Mouse (Mus musculus) MEL (cell line): ENCODE data around the gene Ddr1. TPM values are rescaled to one million over a fixed set of nuclear protein-coding genes. Genes with fewer than 3 reads are reported as not detected.
A peak's percentile ranks its signal among the peaks of the same experiment; 100 is the strongest.

Experiments used
- DNase-seq: peaks from one replicate; pipeline ENCODE4 v3.0.0; 2011; ENCODE audit warnings: low read depth, low spot score
- H3K27ac ChIP-seq: 2 replicates; pipeline ENCODE4 v1.5.1; 2012; ENCODE audit warnings: low read depth, mild to moderate bottlenecking, control low read depth, low read length, moderate library complexity; ENCODE audit not compliant: control insufficient read depth
- H3K27me3 ChIP-seq, 2 experiments: fragments of 150-350 bp in 1 of 2; sonication (generic) in 1 of 2; 2 replicates each; pipeline ENCODE4 v1.6.1; 2012; ENCODE audit warnings: low read length in 2 of 2, mild to moderate bottlenecking in 2 of 2, improper control_type of control experiment in 1 of 2, moderate library complexity in 1 of 2; ENCODE audit not compliant: insufficient read depth in 2 of 2, control insufficient read depth in 1 of 2
- H3K36me3 ChIP-seq, 2 experiments: 2 replicates each; pipeline ENCODE4 v1.6.1; 2012 to 2014; ENCODE audit warnings: low read length in 2 of 2, improper control_type of control experiment in 1 of 2, inconsistent platforms in 1 of 2, mild to moderate bottlenecking in 1 of 2; ENCODE audit not compliant: insufficient read depth in 2 of 2, control insufficient read depth in 1 of 2
- H3K4me1 ChIP-seq, 2 experiments: fragments of 150-350 bp in 1 of 2; sonication (generic) in 1 of 2; 2 replicates each; pipeline ENCODE4 v1.6.1; 2012; ENCODE audit warnings: low read length in 2 of 2, improper control_type of control experiment in 1 of 2, mild to moderate bottlenecking in 1 of 2; ENCODE audit not compliant: insufficient read depth in 2 of 2, control insufficient read depth in 1 of 2
- H3K4me3 ChIP-seq, 2 experiments: fragments of 150-350 bp in 1 of 2; sonication (generic) in 1 of 2; 2 replicates each; pipeline ENCODE4 v1.5.1; 2012; ENCODE audit warnings: low read depth in 2 of 2, low read length in 2 of 2, mild to moderate bottlenecking in 2 of 2, moderate library complexity in 2 of 2, control low read depth in 1 of 2, improper control_type of control experiment in 1 of 2; ENCODE audit not compliant: control insufficient read depth in 1 of 2, insufficient read depth in 1 of 2
- H3K79me2 ChIP-seq: 2 replicates; pipeline ENCODE4 v1.6.1; 2012; ENCODE audit warnings: mild to moderate bottlenecking, low read length, moderate library complexity; ENCODE audit not compliant: control insufficient read depth, poor library complexity, insufficient read depth
- H3K9ac ChIP-seq: 2 replicates; pipeline ENCODE4 v1.6.1; 2012; ENCODE audit warnings: low read depth, mild to moderate bottlenecking, control low read depth, low read length, moderate library complexity; ENCODE audit not compliant: control insufficient read depth, poor library complexity, severe bottlenecking
- H3K9me3 ChIP-seq: fragments of 150-350 bp; sonication (generic); replicated peaks from 2 replicates; pipeline ENCODE4 v1.6.1; 2012; ENCODE audit warnings: mild to moderate bottlenecking, low read length, improper control_type of control experiment, moderate library complexity; ENCODE audit not compliant: insufficient read depth
- BHLHE40 ChIP-seq: IDR thresholded peaks from 2 replicates; pipeline ENCODE4 v1.6.1; 2012; ENCODE audit warnings: low read depth, mild to moderate bottlenecking, inconsistent platforms, low read length, improper control_type of control experiment, borderline replicate concordance
- CTCF ChIP-seq, 3 experiments: IDR thresholded peaks in 2 of 3; conservative IDR thresholded peaks in 1 of 3; 2 replicates each; pipeline ENCODE4 v1.5.1; 2011 to 2012; ENCODE audit warnings: low read length in 3 of 3, low read depth in 2 of 3, mild to moderate bottlenecking in 2 of 3, improper control_type of control experiment in 1 of 3, inconsistent platforms in 1 of 3, mixed read lengths in 1 of 3, moderate library complexity in 1 of 3; ENCODE audit not compliant: control insufficient read depth in 1 of 3, insufficient read depth in 1 of 3, poor library complexity in 1 of 3, severe bottlenecking in 1 of 3
- ELF1 ChIP-seq: IDR thresholded peaks from 2 replicates; pipeline ENCODE4 v1.6.1; 2014; ENCODE audit warnings: low read depth, mild to moderate bottlenecking, inconsistent platforms, low read length, improper control_type of control experiment, moderate library complexity
- GABPA ChIP-seq: IDR thresholded peaks from 2 replicates; pipeline ENCODE4 v1.6.1; 2012; ENCODE audit warnings: low read depth, mild to moderate bottlenecking, inconsistent platforms, low read length, improper control_type of control experiment, moderate library complexity
- GATA1 ChIP-seq: IDR thresholded peaks from 2 replicates; pipeline ENCODE4 v1.6.1; 2011; ENCODE audit warnings: low read depth, low read length, improper control_type of control experiment
- MAFK ChIP-seq: IDR thresholded peaks from 2 replicates; pipeline ENCODE4 v1.6.1; 2011; ENCODE audit warnings: low read depth, mild to moderate bottlenecking, low read length, improper control_type of control experiment, borderline replicate concordance
- MAX ChIP-seq: IDR thresholded peaks from 2 replicates; pipeline ENCODE4 v1.6.1; 2011; ENCODE audit warnings: low read length, improper control_type of control experiment
- MAZ ChIP-seq: IDR thresholded peaks from 2 replicates; pipeline ENCODE4 v1.6.1; 2012; ENCODE audit warnings: low read depth, mild to moderate bottlenecking, inconsistent platforms, low read length, improper control_type of control experiment
- MEF2A ChIP-seq: IDR thresholded peaks from 2 replicates; pipeline ENCODE4 v1.6.1; 2014; ENCODE audit warnings: low read depth, mild to moderate bottlenecking, inconsistent platforms, low read length, improper control_type of control experiment; ENCODE audit not compliant: poor library complexity, insufficient replicate concordance, severe bottlenecking; ENCODE audit errors: extremely low read depth
- MXI1 ChIP-seq: IDR thresholded peaks from 2 replicates; pipeline ENCODE4 v1.6.1; 2011; ENCODE audit warnings: mild to moderate bottlenecking, low read depth, low read length, improper control_type of control experiment
- MYC ChIP-seq: IDR thresholded peaks from 2 replicates; pipeline ENCODE4 v1.6.1; 2011; ENCODE audit warnings: low read depth, mild to moderate bottlenecking, low read length, improper control_type of control experiment, moderate library complexity
- NRF1 ChIP-seq: IDR thresholded peaks from 2 replicates; pipeline ENCODE4 v1.6.1; 2014; ENCODE audit warnings: low read depth, mild to moderate bottlenecking, inconsistent platforms, low read length, improper control_type of control experiment, moderate library complexity; ENCODE audit not compliant: poor library complexity, insufficient read depth, severe bottlenecking
- POLR2A ChIP-seq, 2 experiments: IDR thresholded peaks; 2 replicates each; pipeline ENCODE4 v1.6.1; 2011 to 2012; ENCODE audit warnings: low read length in 2 of 2, mild to moderate bottlenecking in 2 of 2, control low read depth in 1 of 2, improper control_type of control experiment in 1 of 2, low read depth in 1 of 2, moderate library complexity in 1 of 2; ENCODE audit not compliant: control insufficient read depth in 1 of 2, insufficient read depth in 1 of 2, poor library complexity in 1 of 2
- POLR2AphosphoS2 ChIP-seq: IDR thresholded peaks from 2 replicates; pipeline ENCODE4 v1.6.1; 2011; ENCODE audit warnings: low read length, improper control_type of control experiment
- POLR2AphosphoS5 ChIP-seq: IDR thresholded peaks from 2 replicates; pipeline ENCODE4 v1.6.1; 2012; ENCODE audit warnings: low read depth, borderline replicate concordance, mild to moderate bottlenecking, inconsistent platforms, low read length, moderate library complexity, mixed read lengths
- RAD21 ChIP-seq: IDR thresholded peaks from 2 replicates; pipeline ENCODE4 v1.6.1; 2011; ENCODE audit warnings: mild to moderate bottlenecking, low read depth, low read length, improper control_type of control experiment
- SIN3A ChIP-seq: IDR thresholded peaks from 2 replicates; pipeline ENCODE4 v1.6.1; 2012; ENCODE audit warnings: low read length, improper control_type of control experiment, inconsistent platforms
- SMC3 ChIP-seq: IDR thresholded peaks from 2 replicates; pipeline ENCODE4 v1.6.1; 2011; ENCODE audit warnings: low read depth, low read length, improper control_type of control experiment
- UBTF ChIP-seq: IDR thresholded peaks from 2 replicates; pipeline ENCODE4 v1.6.1; 2012; ENCODE audit warnings: low read depth, mild to moderate bottlenecking, inconsistent platforms, low read length, improper control_type of control experiment, moderate library complexity, borderline replicate concordance; ENCODE audit not compliant: insufficient read depth
- USF1 ChIP-seq: IDR thresholded peaks from 2 replicates; pipeline ENCODE4 v1.6.1; 2014; ENCODE audit warnings: low read depth, mild to moderate bottlenecking, inconsistent platforms, low read length, improper control_type of control experiment, moderate library complexity
- USF2 ChIP-seq, 2 experiments: IDR thresholded peaks; 2 replicates each; pipeline ENCODE4 v1.6.1; 2011 to 2012; ENCODE audit warnings: improper control_type of control experiment in 2 of 2, low read length in 2 of 2, borderline replicate concordance in 1 of 2, inconsistent platforms in 1 of 2, low read depth in 1 of 2, mild to moderate bottlenecking in 1 of 2; ENCODE audit not compliant: insufficient read depth in 1 of 2
- ZC3H11A ChIP-seq: IDR thresholded peaks from 2 replicates; pipeline ENCODE4 v1.6.1; 2012; ENCODE audit warnings: low read depth, mild to moderate bottlenecking, inconsistent platforms, low read length, improper control_type of control experiment
- ZKSCAN1 ChIP-seq: IDR thresholded peaks from 2 replicates; pipeline ENCODE4 v1.6.1; 2012; ENCODE audit warnings: low read depth, mild to moderate bottlenecking, inconsistent platforms, low read length, improper control_type of control experiment, moderate library complexity
- ZNF384 ChIP-seq: IDR thresholded peaks from 2 replicates; pipeline ENCODE4 v1.6.1; 2012; ENCODE audit warnings: low read depth, mild to moderate bottlenecking, inconsistent platforms, low read length, improper control_type of control experiment
- polyA plus RNA-seq, 2 experiments: library from polyadenylated mRNA; stranded (reverse) in 1 of 2; unstranded in 1 of 2; fragments of >175 nt in 1 of 2; fragments of >200 nt in 1 of 2; gene quantifications; 2 replicates each; pipeline versions ENCODE4 v1.2.1 to v1.2.4; 2012; ENCODE audit warnings: low replicate concordance in 2 of 2, low read depth in 1 of 2; ENCODE audit not compliant: insufficient read length in 2 of 2, insufficient read depth in 1 of 2, missing spikeins in 1 of 2
- total RNA-seq: library from RNA; depleted of rRNA; stranded (reverse); fragments of 300-350 nt; gene quantifications from 2 replicates; pipeline ENCODE4 v1.2.3, GENCODE M21; 2012

Gene Ddr1
- total and polyA plus RNA-seq, 3 experiments = 2.6 to 7.9 TPM; not detected in 1

DNA sequence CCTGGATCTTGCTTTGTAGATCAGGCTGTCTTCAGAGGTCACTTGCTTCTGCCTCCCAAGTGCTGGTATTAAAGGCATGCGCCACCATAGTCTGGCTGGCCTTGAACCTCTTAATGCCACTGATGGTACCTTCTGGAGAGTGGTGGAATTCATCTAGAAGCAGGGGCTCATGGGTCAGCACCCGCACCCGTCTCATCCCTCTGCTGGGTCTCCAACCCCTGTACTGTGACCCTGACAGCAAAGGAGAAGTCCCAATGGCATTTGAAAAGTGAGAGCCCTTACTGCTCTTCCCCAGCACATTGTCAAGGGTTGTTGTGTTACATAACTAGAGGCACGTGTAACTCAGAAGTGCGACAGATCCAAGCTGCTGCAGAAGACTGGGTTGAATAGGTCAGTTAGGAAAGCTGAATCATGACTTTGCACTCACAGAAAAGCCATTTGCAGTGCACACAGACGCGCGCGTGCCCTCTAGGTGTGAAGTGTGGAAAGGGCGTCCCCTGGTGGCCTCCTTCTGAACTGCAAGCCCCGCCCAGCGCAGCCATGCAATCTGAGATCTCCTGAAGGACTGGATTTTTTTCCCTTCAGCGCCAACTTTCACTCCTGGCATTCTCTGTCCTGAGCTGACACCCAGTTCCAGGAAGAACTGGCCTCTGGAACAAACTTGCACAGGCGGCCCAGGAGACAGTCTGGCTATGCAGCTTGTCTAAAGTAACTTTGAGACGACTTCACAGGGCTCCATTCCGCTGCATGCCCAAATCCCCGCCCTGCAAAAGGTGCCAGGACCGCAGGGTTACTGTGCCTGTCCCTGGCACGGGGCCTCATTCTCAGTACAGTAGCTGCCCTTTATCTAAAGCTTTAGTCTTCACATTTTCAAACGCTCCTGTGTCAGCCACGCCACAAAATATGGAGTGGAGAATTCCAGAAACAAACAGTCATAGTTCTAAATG is 21.1 kb upstream of the Ddr1 start:
- TF ChIP-seq NRF1 (0 out of 2 replicates have a peak, but pooled peaks have one; percentile 32), MAX (peak; percentile 85), RAD21 (peak; percentile 82), ZC3H11A (peak; percentile 67), SMC3 (peak; percentile 86), MEF2A (no peak), CTCF (IDR thresholded peaks at IDR 0.05 in 2 of 3, conservative IDR thresholded peaks at IDR 0.05 in 1 of 3; ENCODE audit: control insufficient read depth in 1 of 3, insufficient read depth in 1 of 3, low read depth in 2 of 3, low read length in 3 of 3, poor library complexity in 1 of 3, severe bottlenecking in 1 of 3) (peak; percentile 92 to 99 (median 95)), GATA1 (no peak), ELF1 (no peak), MYC (peak; percentile 52; the same call in 1 of the 2 replicates), ZNF384 (peak; percentile 47), MAZ (peak; percentile 85), BHLHE40 (peak; percentile 43; the same call in 1 of the 2 replicates), SIN3A (peak; percentile 32; the same call in 1 of the 2 replicates)
- Histone ChIP-seq H3K79me2 (no peaks in the 10 kb centered on the region), H3K27ac (no peak overlapping the region), H3K9ac (no peak overlapping the region), H3K4me1 (no peaks in the 10 kb centered on the region), H3K9me3 (no peaks in the 10 kb centered on the region), H3K4me3 (no peak overlapping the region), H3K36me3 (no peaks in the 10 kb centered on the region), H3K27me3 (peaks cover 4% of the 10 kb centered on the region in 2 experiments)
- DNase-seq = peak; percentile 79

DNA sequence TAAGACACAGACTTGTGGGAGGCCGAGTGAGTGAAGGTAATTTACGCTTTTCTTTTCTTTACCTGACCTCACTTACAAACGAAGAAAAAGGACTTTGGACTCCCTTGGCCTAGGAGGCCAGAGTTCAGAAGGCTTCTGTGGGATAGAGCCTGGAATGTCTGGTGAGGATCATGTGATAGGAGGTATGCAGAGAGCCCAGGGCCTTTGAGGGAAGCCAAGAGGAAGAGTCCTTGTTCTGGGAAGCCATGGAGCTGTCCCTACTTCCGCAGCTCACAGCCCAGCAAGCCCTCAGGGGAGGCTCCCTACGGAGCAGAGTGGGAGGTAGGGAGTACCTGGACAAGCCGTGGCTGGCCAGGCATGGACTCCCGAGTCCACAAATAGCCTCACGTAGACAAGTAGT is 17.3 kb upstream of the Ddr1 start:
- Histone ChIP-seq H3K4me3 (no peak overlapping the region), H3K36me3 (no peaks in the 10 kb centered on the region), H3K9me3 (no peaks in the 10 kb centered on the region), H3K79me2 (no peaks in the 10 kb centered on the region), H3K27me3 (0 out of 4 replicates have a peak, but pooled peaks cover 0 to 6% of the 10 kb centered on the region in 2 experiments), H3K27ac (no peak overlapping the region), H3K4me1 (no peaks in the 10 kb centered on the region), H3K9ac (no peak overlapping the region)
- TF ChIP-seq POLR2AphosphoS5 (no peak), MAFK (no peak), ZKSCAN1 (no peak), USF2 (IDR thresholded peaks at IDR 0.05; ENCODE audit: borderline replicate concordance in 1 of 2, insufficient read depth in 1 of 2, low read depth in 1 of 2, low read length in 2 of 2) (no peak), POLR2AphosphoS2 (no peak), BHLHE40 (no peak), USF1 (no peak), ELF1 (no peak), UBTF (no peak), POLR2A (IDR thresholded peaks at IDR 0.05; ENCODE audit: control insufficient read depth in 1 of 2, insufficient read depth in 1 of 2, low read depth in 1 of 2, low read length in 2 of 2, poor library complexity in 1 of 2) (no peak), GABPA (no peak), CTCF (IDR thresholded peaks at IDR 0.05 in 2 of 3, conservative IDR thresholded peaks at IDR 0.05 in 1 of 3; ENCODE audit: control insufficient read depth in 1 of 3, insufficient read depth in 1 of 3, low read depth in 2 of 3, low read length in 3 of 3, poor library complexity in 1 of 3, severe bottlenecking in 1 of 3) (no peak), MXI1 (no peak)
- DNase-seq = no peak
